Mouse (Mus musculus) thymus, postnatal 10 days (tissue): Measurements from ENCODE around the gene B4galt5.

Experiments
- DNase-seq, 2 experiments: peaks; one replicate each; pipeline ENCODE4 v3.0.0; 2021; ENCODE audit warnings: low spot score in 2 of 2

B4galt5 gene

DNA sequence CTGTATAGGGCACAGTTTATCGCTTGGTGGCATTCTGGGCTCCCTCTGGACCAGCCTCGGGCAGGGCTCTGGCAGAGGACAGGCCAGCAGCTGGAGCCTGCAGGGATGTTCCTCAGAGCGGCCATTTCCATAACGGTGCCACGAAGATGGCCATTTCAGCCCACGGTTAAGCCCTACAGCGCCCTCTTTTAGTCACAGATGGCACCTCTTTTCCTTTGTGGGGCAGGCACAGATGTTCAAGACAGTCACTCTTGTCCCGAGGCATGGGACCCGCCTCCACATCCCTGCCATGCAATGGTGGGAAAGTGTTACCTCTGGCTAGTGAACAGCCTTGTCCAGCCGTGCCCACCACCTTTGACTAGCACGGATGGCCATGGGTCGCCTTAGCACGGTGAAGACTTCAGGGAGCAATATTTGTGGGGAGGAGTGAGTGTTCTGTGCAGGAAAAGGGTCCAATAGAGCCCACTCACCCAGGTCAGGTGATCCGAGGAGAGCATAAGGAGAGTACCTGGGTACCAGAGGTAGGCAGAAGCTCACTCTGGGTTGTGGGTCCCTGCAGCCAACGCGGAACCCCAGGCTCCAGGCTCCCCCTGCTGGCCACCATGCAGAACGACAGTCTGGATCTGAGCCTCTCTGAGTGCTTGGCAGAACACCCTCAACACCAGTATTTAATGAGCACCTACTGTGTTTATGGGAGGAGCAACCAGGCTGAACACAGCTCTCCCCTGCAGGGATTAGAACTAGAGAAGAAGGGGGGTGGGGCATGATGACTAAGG is 70.0 kb downstream of the B4galt5 start:
- DNase-seq = peak in 1 of 2 experiments; percentile 76

DNA sequence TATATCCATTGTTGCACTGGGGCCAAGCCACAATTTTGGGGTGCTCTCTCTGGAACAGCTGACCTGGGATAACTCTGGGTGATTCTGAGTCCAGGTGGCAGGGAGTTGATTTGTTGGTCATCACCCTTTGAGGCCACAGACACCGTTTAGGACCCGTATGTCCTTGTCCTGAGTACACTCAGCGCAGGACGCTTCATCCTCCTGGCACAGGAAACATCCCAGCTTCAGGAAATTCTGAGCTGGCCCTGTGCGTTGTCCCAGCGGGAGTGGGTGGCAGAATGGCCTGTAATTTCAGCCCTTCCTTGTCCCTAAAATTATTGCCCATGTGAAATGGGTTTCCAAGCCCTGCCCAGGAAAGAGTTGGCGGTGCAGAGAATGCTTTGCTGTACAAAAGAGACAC is 71.0 kb downstream of the B4galt5 start:
- no peak for DNase-seq

DNA sequence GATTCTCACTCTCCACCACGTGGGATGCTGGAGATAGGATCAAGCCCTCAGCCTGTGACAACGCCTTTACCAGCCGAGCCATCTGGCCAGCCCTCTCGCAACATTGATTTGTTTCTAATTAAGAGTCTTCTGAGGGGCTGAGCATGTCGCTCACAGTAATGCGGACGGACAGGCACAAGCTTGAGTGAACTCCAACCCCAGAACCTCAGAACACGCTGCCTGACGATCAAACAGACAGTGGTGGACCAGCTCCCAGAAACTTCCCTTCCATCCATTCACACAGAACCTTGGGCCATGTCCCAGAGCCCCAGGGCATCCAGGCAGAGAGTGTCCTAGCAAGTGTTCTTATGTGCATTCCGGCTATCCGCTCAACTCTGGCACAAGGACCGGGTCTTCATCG is 72.0 kb downstream of the B4galt5 start:
- DNase-seq = no peak

DNA sequence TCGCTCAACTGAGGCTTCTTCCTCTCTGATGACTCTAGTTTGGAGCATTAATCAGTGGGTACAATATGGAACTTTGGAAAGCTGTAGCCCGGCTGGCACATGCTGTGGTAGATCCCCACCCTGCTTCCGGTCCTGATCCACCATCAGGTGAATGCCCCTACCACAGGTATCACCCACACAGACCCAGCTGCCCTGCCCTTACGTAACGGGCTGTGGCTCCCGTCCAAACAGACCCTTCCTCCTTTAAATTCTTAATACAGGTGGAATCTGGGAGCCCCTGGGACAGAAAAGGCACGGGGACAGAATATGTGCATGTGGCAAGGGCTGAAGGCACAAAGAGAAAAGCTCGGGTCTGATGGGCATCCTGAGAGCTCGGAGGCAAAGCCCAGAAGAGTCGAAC is 73.1 kb downstream of the B4galt5 start:
- no peak for DNase-seq

- no peak for DNase-seq
These were observed 74.1 kb downstream of the B4galt5 start for GRCm38 (mm10) chr2:167274713-167275465.

DNA sequence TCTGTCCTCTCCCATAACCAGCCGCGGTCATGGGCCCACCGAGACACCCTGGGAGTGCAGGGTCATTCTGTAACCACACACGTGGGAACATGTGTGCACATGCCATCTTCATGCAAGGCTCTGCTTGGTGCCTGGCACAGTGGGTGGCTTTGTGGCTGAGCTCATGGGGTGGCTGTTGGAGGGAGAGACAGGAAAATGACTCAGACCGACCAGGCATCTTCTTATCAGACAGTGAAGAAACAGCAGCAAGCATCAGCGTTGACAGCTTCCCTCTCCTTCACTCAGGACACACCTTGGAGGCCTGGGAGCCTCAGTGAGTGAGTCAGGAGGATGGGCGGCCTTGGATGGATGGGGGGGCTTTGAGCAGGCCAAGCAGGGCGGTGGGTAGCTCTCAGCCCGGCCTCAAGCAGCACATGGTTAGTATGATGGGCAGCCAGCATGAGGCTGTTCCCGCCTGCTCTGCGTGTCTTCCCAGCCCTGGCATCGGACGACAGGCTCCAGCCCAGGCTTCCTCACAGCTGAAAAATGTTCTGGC is 75.7 kb downstream of the B4galt5 start:
- DNase-seq = no peak

DNA sequence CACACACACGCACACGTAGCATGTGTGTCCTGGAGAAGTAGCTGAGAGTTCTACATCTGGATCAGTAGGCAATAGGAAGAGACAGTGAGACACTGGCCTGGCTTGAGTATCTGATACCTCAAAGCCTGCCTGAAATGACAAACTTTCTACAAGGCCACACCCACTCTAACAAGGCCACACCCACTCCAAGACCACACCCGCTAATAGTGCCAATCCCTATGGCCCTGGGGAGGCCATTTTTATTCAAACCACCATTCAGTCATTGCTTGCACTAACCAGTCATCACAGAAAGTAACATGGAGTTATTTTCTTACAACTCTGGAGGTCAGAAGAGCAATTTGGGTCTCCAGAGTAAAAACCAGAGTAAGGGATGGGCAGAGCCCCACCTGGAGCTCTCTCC is 76.3 kb downstream of the B4galt5 start:
- no peak for DNase-seq

DNA sequence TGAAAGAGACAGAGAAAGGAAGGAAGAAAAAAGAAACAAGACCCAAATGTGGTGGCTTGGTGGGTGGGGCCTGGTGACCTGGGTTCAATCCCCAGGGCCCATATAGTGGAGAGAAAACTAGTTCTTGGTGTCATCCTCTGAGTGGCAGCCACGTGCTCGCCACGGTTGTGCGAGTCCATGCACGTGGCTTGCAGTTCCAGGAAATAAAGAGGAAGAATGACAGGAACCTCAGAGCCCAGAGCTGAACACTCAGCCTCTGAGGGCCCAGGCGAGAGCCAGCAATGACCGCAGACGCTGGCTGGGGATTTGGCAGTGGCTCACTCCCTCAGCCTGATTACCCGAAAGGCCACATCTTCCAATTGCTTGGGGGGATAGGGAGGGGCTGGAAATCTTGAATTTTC is 77.9 kb downstream of the B4galt5 start:
- no peak for DNase-seq

DNA sequence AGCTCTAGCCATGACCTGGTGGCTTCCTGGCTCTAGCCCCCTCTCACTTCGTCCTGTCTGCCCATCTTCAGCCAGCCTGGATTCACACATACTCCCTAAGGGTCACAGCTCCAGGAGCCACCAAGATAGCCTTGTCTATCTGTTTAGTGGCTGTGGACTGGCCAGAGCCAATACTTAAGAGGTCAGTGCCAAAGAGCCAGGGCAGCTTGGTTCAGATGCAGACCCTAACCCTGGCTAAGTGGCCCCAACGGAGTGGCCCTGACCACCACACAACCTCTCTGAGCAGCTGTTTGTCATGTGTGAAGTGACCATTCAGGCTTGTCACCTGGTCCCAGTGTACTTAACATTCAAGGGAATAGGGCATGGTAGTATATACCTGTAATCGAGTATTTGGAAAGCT is 78.5 kb downstream of the B4galt5 start:
- DNase-seq = no peak

DNA sequence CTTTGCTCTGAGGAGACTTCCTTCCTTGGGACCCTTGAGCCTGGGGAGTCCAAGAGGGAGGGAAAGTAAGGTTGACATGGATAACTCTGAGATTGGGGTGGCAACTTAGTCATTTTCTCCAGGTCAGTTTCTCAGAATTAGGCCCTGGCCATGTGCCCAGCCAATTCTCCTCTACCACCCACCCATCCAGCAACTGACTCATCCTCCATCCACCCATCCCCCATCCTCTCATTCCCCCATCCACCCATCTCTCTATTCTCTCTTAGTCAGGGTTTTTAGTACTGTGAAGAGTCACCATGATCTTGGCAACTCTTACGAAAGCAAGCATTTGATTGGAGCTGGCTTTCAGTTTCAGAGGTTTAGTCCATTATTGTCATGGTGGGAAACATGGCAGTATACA is 80.3 kb downstream of the B4galt5 start:
- DNase-seq = no peak

DNA sequence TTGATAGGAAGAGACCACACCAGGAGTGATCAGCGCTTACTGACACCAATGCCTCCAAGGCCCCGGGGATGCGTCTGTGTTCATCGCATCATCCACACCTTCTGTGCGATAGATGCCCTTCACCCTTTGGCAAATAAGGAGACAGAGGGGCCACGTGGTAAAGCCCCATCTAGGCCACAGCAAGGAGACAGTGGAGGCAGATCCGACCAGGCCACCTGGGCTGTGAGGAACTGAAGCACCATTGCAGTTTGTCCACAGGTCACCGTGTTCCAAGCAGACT is 80.6 kb downstream of the B4galt5 start:
- DNase-seq = no peak

DNA sequence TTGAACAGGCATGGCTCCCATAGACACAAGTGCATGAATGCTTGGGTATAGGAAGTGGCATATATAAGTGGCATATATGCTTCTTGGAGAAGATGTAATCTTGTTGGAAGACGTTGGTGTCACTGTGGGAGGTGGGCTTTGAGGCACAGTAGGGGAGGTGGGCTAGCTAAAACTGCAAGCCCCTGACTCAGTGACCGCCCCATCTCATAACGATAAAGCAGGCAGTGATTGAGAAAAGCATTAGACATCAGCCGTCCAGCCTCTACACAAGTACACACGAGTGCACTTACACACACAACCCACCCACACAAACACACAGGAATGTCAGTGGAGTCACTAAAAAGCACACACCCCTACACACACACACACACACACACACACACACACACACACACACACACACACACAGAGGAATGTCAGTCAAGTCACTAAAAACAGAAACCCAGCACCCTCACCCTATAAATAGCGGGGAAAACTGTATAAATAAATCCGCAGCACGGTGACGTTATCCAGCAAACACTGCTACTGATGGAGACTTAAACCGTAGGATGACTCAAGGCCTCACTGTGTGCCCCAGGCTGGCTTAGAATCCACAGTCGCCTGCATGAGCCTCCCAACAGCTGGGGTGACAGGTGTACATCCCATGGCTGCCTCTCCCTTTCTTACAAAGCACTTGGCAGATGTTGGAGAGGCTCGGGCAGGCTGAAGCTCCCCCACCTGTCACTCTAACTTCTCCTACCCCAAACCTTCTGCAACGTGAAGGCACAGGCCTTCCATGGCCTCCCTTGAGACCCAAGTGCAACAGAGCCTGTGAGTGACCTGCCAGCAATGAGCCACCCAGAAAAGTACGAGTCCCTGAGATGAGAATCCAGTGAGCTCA is 81.2 kb downstream of the B4galt5 start:
- DNase-seq = no peak

DNA sequence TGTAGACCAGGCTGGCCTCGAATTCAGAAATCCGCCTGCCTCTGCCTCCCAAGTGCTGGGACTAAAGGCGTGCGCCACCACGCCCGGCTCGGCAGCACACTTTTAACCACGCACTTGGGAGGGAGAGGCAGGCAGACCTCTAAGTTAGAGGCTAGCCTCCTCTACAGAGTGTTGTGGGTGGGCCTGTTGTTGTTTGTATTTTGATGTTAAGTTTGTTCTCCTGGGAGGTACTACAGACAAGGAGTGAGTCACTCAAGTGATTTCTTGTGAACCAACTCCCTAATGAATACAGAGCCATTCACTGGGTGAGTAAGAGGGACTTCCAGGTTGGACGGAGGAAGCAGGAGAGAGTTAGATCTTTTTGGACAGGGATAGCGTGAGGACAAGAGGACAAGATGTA is 82.8 kb downstream of the B4galt5 start:
- DNase-seq = no peak

GRCm38 (mm10) chr2:167265806-167266205 is 83.2 kb downstream of the B4galt5 start:
- DNase-seq = no peak

- no peak for DNase-seq
These were observed 84.0 kb downstream of the B4galt5 start for GRCm38 (mm10) chr2:167265021-167265420.

DNA sequence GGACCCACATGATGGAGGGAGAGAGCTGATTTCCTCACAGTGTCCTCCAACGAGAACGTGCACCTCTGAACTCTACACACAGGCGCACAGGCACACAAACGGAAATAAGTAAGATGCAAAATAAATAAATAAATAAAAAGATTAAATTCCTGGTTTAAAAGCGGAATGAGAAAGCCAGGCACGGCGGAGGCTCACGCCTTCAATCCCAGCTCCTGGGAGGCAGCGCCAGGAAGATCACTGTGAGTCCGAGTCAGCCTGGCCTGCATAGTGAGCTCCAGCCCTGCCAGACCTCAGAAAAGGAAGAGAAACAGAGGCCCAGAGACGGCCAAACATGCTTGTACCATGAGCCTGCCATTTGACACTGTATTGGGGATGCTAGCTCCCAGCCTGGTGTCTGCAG is 85.1 kb downstream of the B4galt5 start:
- no peak for DNase-seq

- DNase-seq = no peak
These were observed 85.8 kb downstream of the B4galt5 start for GRCm38 (mm10) chr2:167263040-167263810.

GRCm38 (mm10) chr2:167262433-167262832 is 86.5 kb downstream of the B4galt5 start:
- no peak for DNase-seq

DNA sequence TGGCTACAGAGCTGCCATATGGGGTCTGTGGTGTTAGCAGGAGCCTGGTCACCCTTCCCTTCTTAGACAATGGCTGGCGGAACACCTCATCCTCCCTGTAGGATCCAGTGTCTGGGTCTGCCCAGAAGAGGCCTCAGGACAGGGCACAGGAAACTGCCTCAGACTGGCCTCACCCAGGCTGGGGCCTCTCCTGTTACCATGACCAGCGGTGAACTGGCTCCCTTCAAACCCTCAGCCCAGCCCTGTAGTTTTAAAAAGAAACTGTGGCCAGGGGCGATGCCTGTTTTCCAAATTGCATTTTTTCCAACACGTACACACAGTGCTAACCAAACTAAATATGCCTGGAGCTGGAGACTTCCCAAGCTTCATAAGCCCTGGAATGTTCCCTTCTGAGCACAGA is 87.9 kb downstream of the B4galt5 start:
- DNase-seq = no peak

DNA sequence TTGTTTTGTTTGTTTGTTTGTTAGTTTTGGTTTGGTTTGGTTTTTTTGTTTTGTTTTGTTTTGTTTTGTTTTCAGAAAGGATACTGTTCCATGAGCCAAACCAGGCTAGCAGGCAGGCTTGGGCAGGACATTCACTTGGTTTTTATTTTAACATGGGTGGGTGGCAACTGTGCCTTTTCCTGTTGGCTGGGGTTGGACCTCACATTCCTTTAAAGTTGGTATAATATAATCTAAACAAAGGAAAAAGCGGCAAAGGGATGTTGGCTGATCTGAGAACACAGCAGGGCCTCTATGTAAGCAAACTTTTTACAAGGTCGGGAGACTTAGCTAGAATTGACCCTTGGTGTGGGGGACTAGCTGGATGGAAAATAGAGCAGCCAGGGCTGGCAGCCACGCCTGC is 91.2 kb downstream of the B4galt5 start:
- no peak for DNase-seq

DNA sequence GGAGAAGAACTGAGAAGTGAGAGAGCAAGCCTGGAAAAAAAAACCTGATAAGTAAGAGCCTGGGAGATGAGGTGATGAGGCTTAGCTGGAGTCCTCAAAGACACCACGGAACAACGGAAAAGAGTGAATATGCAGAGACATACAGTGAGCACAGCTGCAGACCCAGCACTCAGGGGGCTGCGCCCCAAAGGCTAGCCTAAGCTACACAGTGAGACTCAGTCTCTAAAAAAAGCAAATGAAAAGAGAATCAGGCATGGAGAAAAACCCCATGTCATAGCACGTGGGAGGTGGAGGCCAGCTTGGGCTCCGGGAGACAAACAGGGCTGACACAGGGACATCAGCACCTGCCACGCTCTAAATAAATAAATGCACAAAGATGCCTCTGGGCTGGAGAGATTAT is 94.2 kb downstream of the B4galt5 start:
- DNase-seq = no peak

DNA sequence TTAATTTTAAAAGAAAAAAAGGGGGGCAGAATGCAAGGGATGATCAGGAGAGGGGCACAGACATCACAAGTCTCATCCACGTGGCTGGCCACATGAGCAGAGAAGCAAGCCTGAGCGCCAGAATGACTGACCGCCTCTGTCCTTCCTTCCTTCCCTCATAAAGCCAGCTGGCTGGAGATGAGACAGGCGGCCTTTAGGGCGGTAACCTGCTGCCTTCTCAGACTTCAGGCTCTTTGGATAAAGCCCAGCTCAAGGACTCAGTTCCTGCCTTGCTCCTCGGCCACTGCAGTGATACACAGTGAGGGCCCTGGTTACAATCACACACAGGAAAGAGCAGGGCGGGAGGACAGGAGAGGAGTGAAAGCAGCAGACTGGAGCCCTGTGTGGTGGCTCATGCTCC is 94.8 kb downstream of the B4galt5 start:
- DNase-seq = no peak
